Mouse (Mus musculus) spleen, embryonic (tissue): ENCODE measurements at regions not wholly inside any gene's neighbourhood (a gene's known extent, or its start where the extent isn't known, plus 50 kb on each side); places are given as distances from the start of the nearest gene placed in this dataset.

ENCODE experiments used
- CTCF ChIA-PET: fragments of 350-600 bp; sonication (Branson Sonifier 250); formaldehyde crosslinking; loops from one replicate; lab custom pipeline; 2022; lab: Charles Lee

DNA sequence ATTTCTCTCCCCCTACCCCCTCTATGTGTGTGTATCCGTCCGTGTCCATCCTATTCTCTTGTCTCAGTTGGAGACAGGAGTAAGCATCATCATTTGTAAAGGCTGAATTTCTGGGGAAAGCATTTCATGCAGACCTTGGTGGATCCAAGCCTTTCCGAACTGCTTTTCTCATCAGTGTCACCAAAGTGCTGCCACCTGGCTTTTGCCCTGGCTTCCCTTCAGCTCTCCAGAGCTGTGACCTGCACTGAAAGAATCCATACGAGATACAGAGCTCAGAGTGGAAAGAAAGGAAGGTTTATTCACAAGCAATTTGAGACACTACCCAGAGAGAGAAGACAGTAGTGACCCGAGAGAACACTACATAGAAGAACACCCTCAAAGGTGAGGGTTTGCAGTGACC is 248.1 kb downstream of the Cxcl12 start:
- CTCF ChIA-PET: no interaction called here

DNA sequence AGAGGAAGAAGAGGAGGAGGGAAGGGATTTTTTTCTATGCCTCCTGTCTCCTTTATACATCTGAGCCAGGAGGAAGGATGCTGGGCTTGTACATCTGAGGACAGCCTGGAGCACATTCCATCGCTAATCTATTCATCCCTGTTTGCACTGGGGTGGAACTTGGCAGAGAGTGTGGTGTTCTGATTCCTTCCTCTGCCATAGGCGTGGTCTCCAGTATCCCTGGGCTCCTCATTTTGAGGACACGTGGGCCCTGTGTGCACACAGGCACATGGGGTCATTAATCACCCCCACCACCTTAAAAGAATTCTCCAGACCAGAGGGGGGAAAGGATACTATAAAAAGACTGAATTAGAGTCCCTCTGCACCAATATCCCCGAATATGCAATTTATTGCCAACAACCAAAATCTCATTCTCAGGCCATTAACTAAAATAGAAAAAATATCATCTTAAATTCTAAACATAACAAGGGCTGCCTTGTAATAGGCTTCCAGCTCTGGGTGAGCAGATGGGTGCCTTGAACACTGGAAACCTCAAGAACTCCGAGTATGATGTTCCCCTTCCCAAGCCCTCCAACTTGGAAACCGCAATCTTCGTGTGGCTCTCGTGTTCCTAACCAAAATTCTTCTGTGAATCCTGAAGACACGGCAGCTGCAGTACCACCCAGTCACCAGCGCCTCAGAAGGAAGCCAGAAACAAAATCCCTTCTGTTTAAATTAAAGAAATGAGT is 254.7 kb downstream of the Cxcl12 start:
- CTCF ChIA-PET: no interaction called here

DNA sequence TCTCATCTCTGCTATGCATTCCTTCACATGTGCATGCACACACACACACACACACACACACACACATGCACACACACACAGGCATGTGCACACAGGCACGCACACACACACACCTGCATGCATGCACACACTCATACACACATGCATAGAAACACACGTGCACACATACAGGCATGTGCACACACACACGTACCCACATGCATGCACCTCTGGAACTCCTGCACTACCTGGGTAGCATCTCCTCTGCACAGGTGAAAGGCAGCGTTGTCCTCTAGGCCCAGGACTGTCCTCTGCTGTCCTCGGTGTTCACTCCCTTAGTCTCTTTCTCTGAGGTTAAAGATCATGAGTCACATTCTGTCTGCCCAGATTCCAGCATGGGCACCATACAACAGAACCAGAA is 258.0 kb downstream of the Cxcl12 start:
- CTCF ChIA-PET: no interaction called here

DNA sequence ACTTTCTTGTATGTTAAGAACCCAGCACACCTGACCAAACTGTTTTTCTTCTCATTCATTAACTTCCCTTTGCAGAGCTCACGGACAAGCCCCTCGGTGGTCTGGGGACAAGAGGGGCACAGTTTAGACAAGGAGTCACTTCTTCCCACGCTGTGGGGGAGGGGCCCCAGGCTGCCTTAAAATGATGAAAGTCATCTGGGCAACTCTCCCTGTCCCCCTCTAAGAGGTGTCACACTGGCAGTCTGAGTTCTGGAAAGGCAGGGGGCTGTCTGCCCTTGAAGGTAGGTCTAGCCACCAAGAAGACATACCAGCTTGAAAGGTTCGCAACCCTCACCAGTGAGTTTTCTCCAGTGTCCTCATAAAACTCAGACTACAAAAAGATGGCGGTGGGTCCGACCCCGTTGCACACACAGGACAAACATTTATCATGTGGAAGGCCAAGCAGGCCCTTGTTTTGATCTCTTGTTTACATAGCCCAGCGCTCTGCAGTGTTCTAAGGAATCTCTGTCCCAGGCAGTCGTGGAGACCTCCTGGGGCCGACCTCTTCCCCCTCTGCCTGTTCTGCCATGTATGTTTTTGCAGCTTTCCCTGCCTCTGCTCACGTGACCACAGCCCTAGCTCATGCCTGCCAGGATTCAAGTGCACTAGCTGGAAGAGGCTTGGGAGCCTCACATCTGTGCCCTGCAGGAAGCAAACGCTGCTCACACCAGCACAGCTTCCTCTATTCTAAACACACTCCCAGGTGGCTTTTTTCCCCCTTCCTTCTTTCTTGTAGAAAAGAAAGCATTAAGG is 259.2 kb downstream of the Cxcl12 start:
- CTCF ChIA-PET: no interaction called here

DNA sequence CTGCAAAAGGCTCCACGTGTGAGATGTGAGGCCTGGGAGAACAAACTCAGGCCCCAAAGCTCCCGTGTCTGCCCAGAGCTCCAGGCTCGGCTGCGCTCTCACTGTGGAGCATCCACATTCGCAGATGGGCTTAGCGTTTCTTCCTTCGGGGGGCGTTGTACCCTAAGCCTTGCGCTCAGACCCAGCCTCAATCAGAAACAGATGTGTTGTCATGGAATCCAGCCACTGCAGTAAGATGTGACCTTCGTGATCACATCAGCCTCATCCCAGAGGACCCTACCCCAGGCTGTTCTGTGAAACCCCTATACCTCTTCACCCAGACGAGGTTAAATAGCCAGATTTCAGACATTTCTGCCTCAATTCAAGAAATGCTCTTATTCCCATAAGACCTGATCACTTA is 260.1 kb downstream of the Cxcl12 start:
- CTCF ChIA-PET: no interaction called here

DNA sequence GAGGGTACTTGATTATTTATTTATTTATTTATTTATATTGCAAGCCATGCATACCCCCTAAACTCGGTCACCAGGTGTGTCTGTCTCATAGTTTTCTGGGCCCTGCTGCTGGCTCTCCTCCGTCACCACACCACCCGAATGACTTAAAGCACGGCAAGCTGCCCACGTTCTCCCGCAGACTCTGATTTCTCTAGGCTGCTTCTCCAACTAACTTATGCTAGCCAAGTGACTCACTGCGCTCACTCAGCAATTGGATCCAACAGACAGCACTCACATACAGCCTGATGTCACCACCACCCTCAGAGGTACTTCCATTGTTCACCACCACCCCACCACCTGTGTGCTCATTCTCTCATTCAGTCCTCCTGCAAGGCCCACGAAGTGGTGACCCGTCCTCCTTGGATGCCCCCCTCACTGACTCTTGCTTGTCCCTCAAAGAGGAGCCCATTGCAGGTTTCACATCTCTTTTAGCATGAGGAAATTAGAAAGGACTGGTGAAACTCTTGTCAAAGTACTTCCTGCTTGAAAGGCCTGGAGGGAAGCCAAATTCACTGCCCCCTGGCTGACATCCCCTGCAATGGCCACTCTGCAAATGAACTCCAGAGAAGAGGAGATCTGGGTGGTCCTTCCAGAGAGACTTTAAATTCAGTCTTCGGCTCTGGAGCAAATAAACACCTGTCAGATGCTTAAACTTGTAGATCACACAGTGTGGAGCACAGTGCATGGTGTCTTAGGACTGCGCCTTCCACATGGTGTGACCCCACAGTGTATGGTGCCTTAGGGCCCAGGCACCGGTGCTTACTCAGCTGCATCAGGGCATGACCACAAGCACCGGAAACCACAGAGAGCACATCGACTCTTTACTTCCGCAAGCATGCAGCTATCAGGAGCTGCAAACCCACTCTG is 262.8 kb downstream of the Cxcl12 start:
- CTCF ChIA-PET: no interaction called here

DNA sequence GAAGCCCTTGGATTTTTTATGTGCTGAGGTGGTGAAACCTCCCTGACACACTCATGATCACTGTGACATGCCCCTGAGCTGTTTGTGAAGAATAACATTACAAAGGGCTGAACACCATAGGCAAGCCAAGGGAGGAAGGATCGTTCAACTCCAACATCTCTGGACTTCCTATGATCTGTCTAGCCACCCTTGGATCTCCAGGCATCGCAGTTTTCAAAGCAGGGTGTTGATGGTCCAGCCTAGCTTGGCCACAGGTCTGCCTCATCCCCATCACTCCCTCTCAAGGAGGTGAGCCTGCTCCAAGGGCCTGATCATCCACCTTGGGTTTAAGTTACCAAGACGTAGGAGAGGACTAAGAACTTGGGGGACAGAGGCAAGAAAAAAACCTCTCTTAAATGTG is 268.5 kb downstream of the Cxcl12 start:
- CTCF ChIA-PET: no interaction called here

DNA sequence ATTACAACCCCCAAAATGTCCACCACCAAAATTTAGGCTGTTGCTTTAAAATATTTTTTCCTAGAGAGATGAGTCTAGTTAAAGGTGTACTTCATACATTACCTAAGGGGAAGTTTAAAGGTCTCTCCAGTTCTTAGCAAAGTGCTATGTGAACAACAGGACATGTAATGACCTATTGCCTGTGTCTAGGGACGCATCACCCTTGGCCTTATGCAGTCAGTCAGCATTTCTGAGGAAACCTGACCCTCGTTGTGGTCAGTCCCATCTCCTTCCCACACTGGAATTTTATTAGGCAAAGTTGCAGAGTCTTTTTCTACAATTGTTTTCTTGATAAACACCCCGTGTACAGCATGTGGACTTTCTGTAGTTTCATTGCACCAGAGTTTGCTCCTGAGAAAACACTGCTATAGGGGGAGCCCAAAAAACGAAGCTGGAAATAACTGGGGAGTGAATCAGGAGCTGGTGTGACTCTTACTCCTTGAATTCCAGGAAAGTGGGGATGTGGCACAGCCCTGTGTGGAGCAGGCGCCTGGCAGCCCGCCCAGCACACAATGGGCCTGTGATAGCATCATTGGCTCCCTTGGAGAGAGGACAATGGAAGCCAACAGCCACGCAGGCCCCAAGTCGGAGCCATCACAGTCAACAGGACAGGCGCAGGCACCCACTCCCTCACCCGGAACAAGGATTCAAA is 269.2 kb downstream of the Cxcl12 start:
- CTCF ChIA-PET: no interaction called here

DNA sequence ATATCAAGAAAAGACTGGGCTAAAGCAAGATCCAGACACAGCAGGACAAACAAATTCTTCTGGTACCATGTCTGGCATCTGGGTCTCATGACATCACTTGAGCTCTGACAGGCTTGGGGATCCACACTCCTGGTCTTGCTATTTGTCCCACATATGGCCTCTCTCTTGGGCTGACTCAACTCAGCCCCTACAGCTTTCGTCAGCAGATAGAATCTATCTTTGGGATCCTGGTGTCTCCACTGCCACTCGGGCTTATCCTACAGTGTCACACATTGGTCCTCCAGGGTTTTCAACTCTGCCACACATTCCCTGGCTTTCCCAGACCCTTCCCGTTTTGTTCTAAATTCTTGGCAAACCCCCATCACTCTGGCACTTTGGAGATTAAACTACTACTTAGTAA is 280.3 kb downstream of the Cxcl12 start:
- CTCF ChIA-PET: no interaction called here

DNA sequence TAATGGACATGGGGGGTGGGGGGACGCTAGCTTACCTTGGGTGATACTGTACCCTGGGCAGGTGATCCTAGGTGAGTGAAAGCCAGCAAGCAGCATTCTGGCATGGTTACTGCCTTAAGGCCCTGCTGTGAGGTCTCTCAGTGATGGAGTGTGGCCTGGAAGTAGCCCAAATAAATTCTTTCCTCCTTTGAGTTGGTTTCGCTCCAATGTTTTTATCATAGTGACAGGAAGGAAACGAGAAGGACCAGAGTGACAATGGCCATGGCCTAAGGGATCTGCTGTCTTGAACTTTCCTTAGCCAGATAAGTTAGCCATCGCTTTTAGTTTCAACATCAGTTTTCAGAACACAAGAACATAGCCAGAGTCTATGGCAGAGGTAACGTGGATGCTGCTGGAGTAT is 282.7 kb downstream of the Cxcl12 start:
- CTCF ChIA-PET: no interaction called here

DNA sequence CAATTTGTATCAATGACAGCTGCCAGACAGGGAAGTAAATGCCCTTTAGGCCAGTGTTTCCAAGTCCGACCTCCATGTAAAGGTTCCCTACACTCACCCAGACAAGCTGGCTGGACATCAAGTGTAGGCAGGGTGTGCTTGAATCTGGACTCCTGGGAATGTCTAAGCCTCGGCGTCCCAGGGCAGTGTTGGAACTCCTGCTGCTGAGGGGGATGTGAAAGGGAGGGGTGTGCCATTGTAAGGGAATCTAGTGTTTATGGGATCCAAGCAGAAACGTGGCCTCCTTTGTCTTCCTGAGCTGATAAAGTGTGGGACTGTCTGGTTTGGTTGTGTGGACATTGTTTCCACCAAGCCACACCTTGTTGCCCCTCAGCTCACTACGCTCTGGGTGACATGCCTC is 291.9 kb downstream of the Cxcl12 start:
- CTCF ChIA-PET: no interaction called here

DNA sequence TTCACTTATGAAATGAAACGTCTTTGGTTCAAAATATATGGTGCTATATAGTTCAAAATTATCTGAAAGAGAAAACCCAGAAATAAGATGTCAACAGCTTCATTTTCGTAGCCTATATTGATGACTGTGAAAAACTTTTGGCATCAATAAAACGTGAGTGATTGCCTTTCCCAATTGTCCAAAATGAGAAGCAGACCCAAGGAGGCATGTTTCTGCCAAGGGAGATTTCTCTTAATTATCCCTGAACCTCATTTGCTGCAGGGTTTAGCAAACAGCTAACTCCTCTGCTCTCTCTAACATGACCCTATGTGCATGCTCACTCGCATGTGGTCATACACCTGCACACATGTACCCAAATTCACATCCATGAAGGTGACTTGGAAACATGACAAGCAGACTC is 296.8 kb downstream of the Cxcl12 start:
- CTCF ChIA-PET: interaction anchor here (0.9 kb wide), 1 partner anchor 979 kb away, joined by 3 read pairs; no protein-coding TSS in a partner anchor

DNA sequence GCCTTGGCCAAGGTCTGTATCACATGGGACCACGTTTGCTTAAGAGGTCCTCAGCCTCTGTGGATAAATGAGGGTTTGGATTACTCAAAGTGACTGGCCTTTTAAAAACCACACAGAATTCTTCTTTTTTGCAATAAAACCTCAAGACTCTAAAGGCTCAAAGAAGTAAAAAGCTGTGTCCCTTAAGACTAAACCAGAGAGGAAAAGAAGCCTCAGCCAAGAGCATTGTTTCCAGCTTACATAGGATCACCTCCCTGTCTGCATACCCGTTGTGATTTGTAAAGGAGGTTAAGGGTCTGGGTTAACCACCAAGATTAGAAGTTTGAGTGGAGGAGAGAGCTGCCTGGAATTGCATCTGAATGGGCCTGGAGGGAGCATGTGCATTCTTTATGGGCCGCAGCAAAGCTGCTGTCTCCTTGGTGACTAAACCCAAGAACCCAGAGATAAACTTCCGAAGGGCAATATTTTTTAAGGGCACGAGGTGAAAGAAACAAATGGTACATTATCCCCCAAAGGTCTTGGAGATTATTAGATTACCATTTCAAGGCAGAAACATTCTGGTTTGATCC is 297.4 kb downstream of the Cxcl12 start:
- CTCF ChIA-PET: interaction anchor here (0.9 kb wide), 1 partner anchor 979 kb away, joined by 3 read pairs; no protein-coding TSS in a partner anchor

DNA sequence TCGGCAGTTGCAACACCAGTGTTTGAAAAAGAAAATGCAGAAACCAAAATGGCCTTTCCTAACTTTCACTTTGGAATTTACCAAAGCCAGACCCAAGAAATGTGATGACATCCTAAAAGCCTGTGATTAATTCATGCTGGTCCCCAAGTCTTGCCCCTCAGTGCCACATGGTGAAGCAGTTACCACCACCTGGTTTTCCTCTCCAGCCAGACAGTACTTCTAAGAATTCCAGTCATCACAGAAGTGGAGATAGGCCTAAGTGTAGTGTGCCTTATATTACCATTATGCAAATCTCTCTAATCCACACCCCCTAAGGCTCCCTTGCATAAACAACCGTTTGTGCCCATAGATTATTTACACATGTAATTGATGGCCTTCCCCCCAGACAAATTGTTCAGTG is 311.0 kb downstream of the Cxcl12 start:
- CTCF ChIA-PET: no interaction called here

DNA sequence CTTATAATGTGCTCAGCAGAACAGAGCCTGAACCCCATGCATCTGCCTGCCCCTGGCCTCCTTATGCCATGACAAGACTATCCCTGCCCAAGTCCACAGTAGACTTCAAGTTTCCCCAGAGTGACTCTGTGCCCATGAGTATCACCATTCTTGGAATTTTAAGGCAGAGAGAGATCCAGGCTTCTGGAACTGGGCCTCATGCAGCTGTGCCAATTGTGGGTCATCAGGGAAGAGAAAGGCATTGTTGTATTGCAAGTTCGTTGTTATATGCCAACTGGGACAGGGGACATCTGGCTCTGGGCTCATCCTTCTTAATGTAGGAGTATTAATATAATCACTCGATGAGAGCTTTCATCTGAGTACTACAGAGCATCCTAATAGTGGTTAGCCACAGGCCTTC is 312.1 kb downstream of the Cxcl12 start:
- CTCF ChIA-PET: no interaction called here

DNA sequence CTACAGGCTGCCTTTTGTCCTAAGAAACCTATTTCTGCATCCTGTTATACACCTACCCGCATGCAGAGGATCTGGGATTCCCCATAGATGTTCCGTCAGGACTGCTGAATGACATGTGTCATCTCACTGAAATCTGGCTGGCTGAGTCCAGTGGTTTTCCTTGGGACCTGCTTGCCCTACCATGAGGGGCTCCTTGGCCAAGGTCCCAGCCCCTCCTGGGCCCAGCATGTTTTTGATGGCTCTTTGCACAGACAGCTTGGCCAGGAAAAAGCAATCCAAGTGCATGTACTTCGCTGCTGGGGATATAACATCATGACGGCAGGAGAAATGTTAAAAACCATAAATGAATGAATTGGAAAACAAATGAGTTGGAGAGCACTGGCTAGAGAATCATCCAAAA is 320.8 kb downstream of the Cxcl12 start:
- CTCF ChIA-PET: no interaction called here

DNA sequence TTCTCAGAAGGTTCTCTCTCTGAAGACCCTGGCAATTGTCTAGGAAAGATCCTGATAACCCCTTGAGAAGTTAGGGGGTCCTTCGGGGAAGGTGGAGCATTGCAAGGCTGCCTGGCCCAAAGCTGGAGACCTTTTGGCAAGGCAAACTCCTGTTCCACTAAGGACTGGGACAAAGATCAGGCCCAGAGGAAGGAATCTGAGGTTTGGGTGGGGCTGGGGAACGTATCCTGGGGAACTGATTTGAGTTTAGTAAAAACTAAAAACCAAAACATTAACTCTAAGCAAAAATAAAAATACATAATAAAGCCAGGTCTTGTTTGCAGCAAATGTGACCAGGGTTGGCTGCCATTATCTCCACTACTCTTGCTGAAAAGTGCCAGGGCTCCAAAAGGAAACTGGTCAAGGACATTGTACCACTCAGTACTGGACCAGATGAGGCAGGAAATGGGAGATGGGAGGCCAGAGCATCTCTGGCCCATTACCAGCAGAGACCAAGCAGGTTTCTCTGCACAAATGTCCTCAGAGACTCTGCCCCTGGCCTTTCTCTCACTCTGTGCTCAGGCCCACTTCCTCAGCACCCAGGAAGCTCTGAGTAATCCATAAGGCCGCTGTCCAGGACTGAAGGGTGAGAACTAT is 321.5 kb downstream of the Cxcl12 start:
- CTCF ChIA-PET: no interaction called here

DNA sequence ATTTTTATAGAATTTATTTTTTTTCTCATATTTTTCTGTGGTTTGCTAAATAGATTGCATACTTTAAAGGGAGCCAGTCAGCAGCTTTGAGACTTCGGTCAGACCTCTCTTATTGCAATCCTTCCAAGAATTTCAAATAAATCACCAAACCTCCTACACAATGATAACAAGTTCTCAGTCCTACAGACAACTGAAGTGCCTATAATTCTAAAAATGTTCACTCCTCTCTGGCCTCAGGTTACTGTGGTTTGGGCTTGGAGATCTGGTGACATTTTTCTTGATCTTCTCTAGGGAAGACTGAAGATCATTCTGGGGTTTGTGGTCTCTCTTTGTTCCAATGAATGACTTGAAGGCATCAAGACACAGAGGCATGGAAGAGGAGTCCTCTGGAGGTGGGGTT is 326.6 kb downstream of the Cxcl12 start:
- CTCF ChIA-PET: no interaction called here

DNA sequence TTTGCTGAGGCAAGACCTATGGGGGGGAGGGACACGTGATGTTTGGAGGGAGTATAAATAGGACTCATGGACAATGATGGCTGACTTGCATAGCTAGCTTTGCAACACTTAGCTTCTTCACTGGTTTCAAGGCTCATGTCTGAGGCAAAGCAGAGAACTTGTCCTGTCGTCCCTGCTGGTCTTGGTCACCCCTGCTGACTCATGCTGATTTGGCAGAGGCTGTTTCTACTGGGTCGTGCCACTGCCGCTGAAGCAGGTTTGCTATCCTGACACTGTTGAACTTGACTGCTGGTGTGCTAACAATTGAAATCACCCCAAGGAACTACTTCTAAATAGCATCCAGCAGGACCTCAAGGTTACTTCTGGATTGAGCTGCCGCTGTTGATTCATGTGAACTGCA is 329.0 kb downstream of the Cxcl12 start:
- CTCF ChIA-PET: no interaction called here

DNA sequence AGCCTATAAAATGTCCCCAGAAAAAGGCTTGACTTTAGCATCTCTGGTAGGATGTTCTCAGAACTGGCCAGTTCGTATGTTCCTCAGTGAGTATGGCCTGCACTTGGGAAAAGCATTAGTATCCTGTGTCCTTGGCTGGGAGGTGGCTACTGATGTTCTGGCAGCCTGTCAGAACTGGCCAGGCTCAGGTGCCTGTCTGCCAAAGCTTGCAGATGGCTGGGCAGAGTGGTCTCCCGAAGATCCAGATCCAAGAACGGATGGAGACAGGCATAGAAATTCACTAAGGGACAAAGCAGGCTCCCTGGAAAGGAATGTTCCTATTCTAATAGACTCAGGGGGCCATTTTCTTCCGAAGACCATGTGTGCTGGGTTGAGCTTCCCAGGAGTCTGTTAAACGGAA is 329.6 kb downstream of the Cxcl12 start:
- CTCF ChIA-PET: no interaction called here

DNA sequence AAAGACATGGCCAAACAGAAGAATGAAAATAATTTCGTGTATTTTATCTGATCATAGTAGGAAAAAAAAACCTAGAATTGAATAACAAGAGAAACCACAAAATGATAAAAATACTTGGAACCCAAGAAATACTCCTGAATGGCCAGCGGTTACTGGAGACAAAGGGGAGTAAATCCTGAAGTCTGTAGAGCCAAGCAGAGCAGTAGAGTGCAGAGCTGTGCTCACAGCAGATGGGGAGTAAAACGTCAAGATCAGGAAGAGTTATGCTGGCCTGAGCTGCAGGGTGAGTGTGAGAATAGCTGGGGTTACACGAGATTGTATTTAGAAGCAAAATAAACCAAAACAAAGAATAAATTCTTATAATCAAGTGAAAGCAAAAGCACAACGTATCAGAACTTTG is 334.0 kb downstream of the Cxcl12 start:
- CTCF ChIA-PET: no interaction called here
